Comparison of ENCODE assay signal across 10 mouse cellular contexts in genomic region chr5:124193286-124194112, GRCm38 (mm10). TPM values are rescaled to one million over a fixed set of nuclear protein-coding genes. Genes with fewer than 3 reads are reported as not detected.
DNase-seq lines count a peak whose midpoint lies in the region; ATAC-seq and TF ChIP-seq lines count a peak whose summit lies in the region.
"Had no signal": no experiment of that assay in that cellular context is flagged by ENCODE, and none has a peak within 500 bp of the region (broad histone marks: within the 10 kb centered on the region; RNA-seq: fewer than 3 reads in every experiment).

No protein-coding gene starts in this region.

- H3K36me3 ChIP-seq in forebrain, embryonic 15.5 days: no peaks in the 10 kb centered on the region
- H3K36me3 ChIP-seq in midbrain, embryonic 15.5 days (replicated peaks): no peaks in the 10 kb centered on the region
- H3K36me3 ChIP-seq in kidney, embryonic 15.5 days: no peaks in the 10 kb centered on the region

- WGBS in forebrain, embryonic 15.5 days: 44% methylated on average over 24 of the region's 24 CpGs
- 62% methylated on average over 24 of the region's 24 CpGs for WGBS in midbrain, embryonic 15.5 days
- 71% methylated on average over 24 of the region's 24 CpGs for WGBS in kidney, embryonic 15.5 days

- peak overlapping the region; percentile 71 for H3K27ac ChIP-seq in left cerebral cortex, adult 2 months
- H3K27ac ChIP-seq in forebrain, embryonic 15.5 days (replicated peaks): 0 out of 2 replicates have a peak overlapping the region, but pooled peaks have one; percentile 8
- peak overlapping the region; percentile 1 for H3K27ac ChIP-seq in midbrain, embryonic 15.5 days
- H3K27ac ChIP-seq in kidney, embryonic 15.5 days: no peak overlapping the region

- no peak for TF ChIP-seq CTCF in left cerebral cortex, adult 2 months (IDR thresholded peaks at IDR 0.05)

- DNase-seq in left cerebral cortex, adult 2 months (ENCODE audit: extremely low spot score in 1 of 2, low spot score in 2 of 2): no peak
- no peak for DNase-seq in left cerebral cortex, postnatal 36 days (ENCODE audit: low spot score in 2 of 2)
- peak; percentile 57 for DNase-seq in thymus, postnatal 25 days
- DNase-seq in adrenal gland, postnatal 25 days: no peak
- DNase-seq: cerebellum, adult 8-10 months; right cerebral cortex, postnatal 14 days had no signal

- peaks cover 30% of the 10 kb centered on the region for H3K4me1 ChIP-seq in forebrain, embryonic 15.5 days
- H3K4me1 ChIP-seq in midbrain, embryonic 15.5 days: peaks cover 39% of the 10 kb centered on the region
- H3K4me1 ChIP-seq in kidney, embryonic 15.5 days: peaks cover 51% of the 10 kb centered on the region

- peak overlapping the region; percentile 41; the same call in 1 of the 2 replicates for H3K9ac ChIP-seq in forebrain, embryonic 15.5 days (replicated peaks)
- H3K9ac ChIP-seq in midbrain, embryonic 15.5 days: 0 out of 2 replicates have a peak overlapping the region, but pooled peaks have one; percentile 18
- H3K9ac ChIP-seq in kidney, embryonic 15.5 days: no peak overlapping the region

- intact Hi-C loops in left cerebral cortex, adult 2 months (cut with DNase I): no loop called here
- intact Hi-C loops in left cerebral cortex, postnatal 36 days (cut with DNase I): no loop called here

- no peaks in the 10 kb centered on the region for H3K9me3 ChIP-seq in forebrain, embryonic 15.5 days
- H3K9me3 ChIP-seq in midbrain, embryonic 15.5 days: no peaks in the 10 kb centered on the region
- no peaks in the 10 kb centered on the region for H3K9me3 ChIP-seq in kidney, embryonic 15.5 days (replicated peaks)

- H3K27me3 ChIP-seq in forebrain, embryonic 15.5 days: no peaks in the 10 kb centered on the region
- no peaks in the 10 kb centered on the region for H3K27me3 ChIP-seq in midbrain, embryonic 15.5 days (replicated peaks)
- H3K27me3 ChIP-seq in kidney, embryonic 15.5 days: no peaks in the 10 kb centered on the region

- ATAC-seq in forebrain, embryonic 15.5 days (replicated peaks): peak; percentile 65
- ATAC-seq in midbrain, embryonic 15.5 days (replicated peaks): peak; percentile 66
- ATAC-seq in kidney, embryonic 15.5 days (replicated peaks; ENCODE audit: low FRiP score): no peak
- ATAC-seq: inflammation-experienced regulatory T-cells, adult 6 months had no signal

- H3K4me3 ChIP-seq in left cerebral cortex, adult 2 months: no peak overlapping the region
- no peak overlapping the region for H3K4me3 ChIP-seq in forebrain, embryonic 15.5 days
- no peak overlapping the region for H3K4me3 ChIP-seq in midbrain, embryonic 15.5 days
- no peak overlapping the region for H3K4me3 ChIP-seq in kidney, embryonic 15.5 days (replicated peaks)

- H3K4me2 ChIP-seq in forebrain, embryonic 15.5 days (replicated peaks): peak overlapping the region; percentile 22; the same call in 1 of the 2 replicates
- H3K4me2 ChIP-seq in midbrain, embryonic 15.5 days: peak overlapping the region; percentile 5; the same call in 1 of the 2 replicates
- no peak overlapping the region for H3K4me2 ChIP-seq in kidney, embryonic 15.5 days

RNA-seq across cellular contexts. Expression of gene Pitpnm2, which starts 56.1 kb away (rescaled TPM):
- total RNA-seq in left cerebral cortex, adult 2 months (2021): 100 to 1,000 TPM; 317 to 336 TPM
- total RNA-seq in left cerebral cortex, postnatal 36 days (2021): 100 to 1,000 TPM; 233 to 375 TPM
- polyA plus RNA-seq in forebrain, embryonic 15.5 days (2015; fragmentation: Nextera tagmentation; extraction: Ambion mirVana): 10.9 and 11.4 TPM in 2 replicates
- polyA plus RNA-seq in midbrain, embryonic 15.5 days (2015; fragmentation: Nextera tagmentation; extraction: Ambion mirVana): 11.8 and 13.0 TPM in 2 replicates
- polyA plus RNA-seq in kidney, embryonic 15.5 days (2015; fragmentation: Nextera tagmentation; extraction: Ambion mirVana): 3.5 and 3.6 TPM in 2 replicates
- total RNA-seq in adrenal gland, postnatal 25 days (2021): 62.5 and 83.8 TPM in 2 replicates
